Mouse (Mus musculus) left cerebral cortex, adult 9 months (tissue): ENCODE data around the gene Hmg20b.

Experiments
- DNase-seq, 2 experiments: peaks; one replicate each; pipeline ENCODE4 v3.0.0; 2022; ENCODE audit warnings: low spot score in 2 of 2

The Hmg20b gene

GRCm38 (mm10) chr10:81326858-81327257 lies 23.4 kb downstream of the Hmg20b start:
- no peak for DNase-seq

GRCm38 (mm10) chr10:81325781-81326180 lies 24.5 kb downstream of the Hmg20b start:
- no peak for DNase-seq

DNA sequence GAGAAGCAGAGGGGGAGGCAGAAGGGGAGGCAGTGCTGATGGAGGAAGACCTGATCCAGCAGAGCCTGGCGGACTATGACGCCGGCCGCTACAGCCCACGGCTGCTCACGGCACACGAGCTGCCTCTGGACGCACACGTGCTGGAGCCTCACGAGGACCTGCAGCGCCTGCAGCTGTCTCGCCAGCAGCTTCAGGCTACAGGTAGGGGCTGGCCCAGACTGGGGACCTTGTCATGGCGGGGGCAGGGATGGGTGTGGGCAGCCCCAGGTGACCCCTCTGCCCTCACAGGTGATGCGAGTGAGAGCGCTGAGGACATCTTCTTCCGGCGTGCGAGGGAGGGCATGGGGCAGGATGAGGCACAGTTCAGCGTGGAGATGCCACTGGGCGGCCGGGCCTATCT lies 25.1 kb downstream of the Hmg20b start:
- no peak for DNase-seq

GRCm38 (mm10) chr10:81323791-81324530 lies 26.3 kb downstream of the Hmg20b start:
- no peak for DNase-seq

GRCm38 (mm10) chr10:81323141-81323775 lies 27.0 kb downstream of the Hmg20b start:
- no peak for DNase-seq

DNA sequence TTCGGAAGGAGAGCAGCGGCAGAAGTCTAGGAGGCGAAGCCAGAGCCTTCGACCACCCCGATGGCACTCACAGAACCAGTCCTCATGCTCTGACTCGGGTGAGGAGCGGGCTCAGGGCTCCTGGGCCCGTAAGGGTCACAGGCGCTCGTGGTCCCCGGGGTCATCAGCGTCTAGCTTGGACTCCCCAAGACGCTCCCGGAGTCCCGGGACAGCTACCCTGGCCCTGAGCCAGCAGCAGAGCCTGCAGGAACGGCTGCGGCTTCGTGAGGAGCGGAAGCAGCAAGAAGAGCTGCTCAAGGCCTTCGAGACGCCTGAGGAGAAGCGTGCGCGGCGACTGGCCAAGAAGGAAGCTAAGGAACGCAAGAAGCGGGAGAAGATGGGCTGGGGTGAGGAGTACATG lies 27.8 kb downstream of the Hmg20b start:
- DNase-seq: no peak

GRCm38 (mm10) chr10:81321436-81321835 lies 28.8 kb downstream of the Hmg20b start:
- no peak for DNase-seq

DNA sequence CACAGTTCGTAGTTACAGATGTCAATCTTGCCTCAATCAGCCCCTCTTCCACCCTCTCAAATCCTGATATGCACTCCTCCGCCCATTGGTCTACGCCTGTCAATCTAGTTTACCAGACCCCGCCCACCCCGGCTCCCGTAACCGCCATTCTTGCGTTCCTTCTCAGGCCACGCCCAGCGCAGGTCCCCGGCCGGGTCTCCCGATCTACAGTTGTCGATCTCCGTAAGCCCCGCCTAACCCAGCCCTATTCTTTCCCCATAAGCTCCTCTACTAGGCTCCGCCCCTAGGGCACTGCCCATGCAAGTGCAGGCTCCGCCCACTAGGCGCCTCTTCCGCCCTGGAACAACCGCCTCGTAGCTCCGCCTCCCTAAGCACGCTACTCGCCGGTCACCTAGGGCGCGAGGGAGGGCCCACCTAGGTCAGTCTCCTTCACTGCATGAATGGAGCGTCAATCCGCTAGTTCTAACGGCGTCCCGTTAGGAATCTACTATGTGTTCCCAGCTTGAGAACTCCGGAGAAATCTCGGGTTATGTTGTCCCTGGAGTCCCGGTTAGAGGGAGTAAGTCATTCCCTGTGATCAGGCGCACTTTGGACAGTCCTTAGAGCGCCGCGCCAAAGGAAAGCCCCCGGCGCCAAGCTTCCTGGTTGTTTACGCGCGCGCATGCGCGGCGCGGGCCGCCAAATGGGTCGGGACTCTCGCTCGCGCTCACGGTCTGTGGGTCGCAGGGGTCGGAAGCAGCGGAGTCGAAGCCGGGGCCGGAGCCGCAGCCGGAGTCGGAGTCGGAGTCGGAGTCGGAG lies 29.5 kb downstream of the Hmg20b start, which contains the start of gene Cactin:
TSS of gene Cactin (plus strand) at position 554 of the 798 bp plus-strand sequence.
- peak; percentile 99 to 100 for DNase-seq

DNA sequence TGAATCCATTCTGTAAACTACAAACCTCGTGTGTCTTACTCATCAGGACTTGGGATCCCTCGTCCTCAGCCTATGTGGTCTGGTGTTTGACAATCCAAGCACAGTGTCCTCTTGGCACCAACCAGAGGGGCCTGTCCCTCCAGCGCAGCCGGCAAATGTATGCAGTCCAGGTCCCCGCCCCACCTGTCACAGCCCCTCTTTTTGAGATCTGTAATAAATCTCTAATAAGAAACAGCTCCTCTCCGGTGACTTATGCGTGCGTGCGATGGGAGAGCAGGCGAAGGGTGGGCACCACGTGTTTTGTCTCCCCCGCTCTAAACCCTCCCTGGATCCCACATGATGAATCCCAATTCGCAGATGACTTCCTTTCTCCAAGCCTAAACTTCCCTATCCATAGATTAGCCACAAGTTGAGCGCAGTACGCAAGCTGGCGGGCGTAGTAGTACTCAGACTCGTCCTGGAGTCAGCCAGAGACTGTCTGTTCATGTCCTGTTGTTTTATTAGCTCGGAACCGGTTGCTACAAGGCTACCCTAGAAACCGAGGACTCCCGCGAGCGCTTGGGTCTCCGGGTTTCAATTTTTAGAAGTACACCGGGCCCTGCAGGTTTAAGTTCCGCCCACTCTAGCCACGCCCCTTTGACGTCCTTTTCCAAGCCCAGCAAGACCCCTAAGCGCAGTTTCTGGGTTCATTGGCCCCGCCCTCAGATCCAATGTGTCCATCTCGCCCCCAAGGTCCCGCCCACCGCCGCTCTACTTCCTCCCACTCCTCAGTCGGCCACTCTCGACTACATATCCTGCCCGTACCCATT lies 30.3 kb downstream of the Hmg20b start:
- no peak for DNase-seq

DNA sequence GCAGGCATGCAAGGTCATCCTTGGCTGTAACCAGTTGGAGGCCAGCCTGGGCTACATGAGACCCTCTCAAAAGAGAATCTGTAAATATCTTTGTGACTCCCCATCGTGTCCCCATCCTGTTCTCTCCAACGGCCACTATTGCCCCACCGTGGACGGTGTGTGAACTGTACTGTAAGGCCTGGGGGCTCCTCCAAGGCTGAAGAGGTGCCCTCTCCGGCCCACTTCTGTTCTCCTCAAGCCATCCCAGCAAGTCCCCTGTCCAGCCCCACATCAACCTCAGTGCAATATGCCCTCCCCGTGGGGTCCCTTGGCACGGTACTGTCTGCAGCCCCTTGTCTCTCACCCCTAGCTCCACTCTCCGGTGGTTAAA lies 31.0 kb downstream of the Hmg20b start:
- no peak for DNase-seq

- no peak for DNase-seq
Observed at GRCm38 (mm10) chr10:81318589-81319329, 31.5 kb downstream of the Hmg20b start.

- DNase-seq: no peak
Observed at GRCm38 (mm10) chr10:81317273-81317672, 33.0 kb downstream of the Hmg20b start.

DNA sequence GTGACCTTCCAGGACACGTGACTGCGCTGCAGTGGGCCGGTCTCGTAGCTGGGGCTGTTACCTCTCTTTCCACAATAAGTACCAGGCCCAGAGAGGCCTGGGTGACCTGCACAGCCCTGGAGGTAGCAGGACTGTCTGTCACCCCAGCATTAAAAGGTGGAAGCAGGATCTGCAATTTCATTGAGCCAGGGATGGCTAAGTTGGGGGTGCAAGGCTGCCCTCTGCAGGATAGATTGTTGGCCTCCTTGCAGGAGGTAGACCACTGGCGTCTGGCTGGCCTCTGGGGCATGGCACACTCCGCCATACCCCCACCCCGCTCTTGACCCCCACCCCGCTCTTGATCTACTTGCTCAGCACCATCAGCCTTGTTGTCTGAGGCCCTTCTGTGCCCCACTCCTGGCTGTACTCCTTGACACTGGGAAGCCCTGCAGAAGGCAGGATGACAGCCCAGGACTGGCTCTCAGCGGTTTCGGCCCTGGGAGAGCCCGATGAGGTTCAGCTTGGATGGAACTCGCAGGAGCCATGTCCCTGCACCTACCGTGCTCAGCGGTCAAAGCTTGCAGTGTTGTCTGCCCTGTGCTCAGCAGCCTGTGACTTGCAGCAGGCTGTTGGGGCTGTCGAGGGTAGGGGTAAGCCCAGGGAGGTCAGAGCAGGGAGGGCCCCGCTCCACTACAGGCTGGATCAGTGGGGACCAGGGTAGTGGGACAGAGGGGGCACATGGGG lies 33.8 kb downstream of the Hmg20b start:
- no peak for DNase-seq

DNA sequence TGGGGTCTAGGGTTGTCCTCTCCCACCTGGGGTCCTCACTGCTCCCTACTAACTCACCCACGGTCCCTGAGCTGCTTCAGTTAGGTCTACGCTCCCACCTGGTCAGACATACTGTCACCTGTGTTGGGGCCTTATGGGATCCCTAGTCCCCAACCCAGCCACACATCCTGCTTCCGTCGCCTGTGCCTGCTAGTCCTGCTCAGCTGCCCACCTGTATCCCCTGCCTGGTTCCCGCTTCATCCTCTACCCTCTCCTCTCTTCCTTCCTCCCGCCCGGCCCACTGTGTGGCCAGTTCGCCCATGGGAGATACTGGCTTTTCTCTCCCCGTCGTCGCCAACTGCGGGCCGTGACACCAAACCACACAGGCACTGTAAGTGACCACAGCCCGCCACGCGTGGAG lies 34.7 kb downstream of the Hmg20b start:
- no peak for DNase-seq

DNA sequence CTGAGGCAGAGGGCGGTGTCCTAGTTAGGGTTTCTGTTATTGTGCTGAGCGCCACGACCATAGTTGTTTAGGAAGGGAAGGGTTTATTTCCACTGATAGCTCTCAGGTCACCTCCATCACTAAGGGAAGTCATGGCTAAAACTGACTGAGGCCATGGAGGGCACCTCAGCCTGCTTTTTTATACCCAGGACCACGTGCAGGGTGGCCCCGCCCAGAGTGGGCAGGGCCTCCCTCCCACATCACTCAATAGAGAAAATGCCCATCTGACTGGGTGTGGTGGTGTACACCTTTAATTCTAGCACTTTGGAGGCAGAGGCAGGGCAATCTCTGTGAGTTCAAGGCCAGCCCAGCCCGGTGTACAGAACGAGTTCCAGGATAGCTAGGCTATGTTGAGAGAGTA lies 36.1 kb downstream of the Hmg20b start:
- no peak for DNase-seq

GRCm38 (mm10) chr10:81313581-81313980 lies 36.7 kb downstream of the Hmg20b start:
- no peak for DNase-seq

DNA sequence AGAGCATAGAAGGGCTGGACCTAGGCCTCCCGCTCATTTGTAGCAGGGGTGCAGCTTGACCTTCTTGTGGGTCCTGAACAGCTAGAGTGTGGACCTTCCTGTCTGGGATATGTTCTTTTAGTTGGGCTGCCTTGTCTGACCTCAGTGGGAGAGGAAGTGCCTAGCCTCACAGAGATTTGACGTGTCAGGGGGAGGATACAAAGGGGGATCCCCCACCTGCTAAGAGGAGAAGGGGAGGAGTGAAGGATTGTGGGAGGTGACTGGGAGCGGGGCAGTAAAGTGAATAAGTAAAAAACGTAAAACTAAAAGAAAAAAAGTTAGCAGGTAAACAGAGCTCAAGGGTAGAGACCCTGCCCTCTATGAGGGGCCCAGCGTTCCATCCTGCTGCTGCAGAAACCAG lies 40.7 kb downstream of the Hmg20b start:
- no peak for DNase-seq

DNA sequence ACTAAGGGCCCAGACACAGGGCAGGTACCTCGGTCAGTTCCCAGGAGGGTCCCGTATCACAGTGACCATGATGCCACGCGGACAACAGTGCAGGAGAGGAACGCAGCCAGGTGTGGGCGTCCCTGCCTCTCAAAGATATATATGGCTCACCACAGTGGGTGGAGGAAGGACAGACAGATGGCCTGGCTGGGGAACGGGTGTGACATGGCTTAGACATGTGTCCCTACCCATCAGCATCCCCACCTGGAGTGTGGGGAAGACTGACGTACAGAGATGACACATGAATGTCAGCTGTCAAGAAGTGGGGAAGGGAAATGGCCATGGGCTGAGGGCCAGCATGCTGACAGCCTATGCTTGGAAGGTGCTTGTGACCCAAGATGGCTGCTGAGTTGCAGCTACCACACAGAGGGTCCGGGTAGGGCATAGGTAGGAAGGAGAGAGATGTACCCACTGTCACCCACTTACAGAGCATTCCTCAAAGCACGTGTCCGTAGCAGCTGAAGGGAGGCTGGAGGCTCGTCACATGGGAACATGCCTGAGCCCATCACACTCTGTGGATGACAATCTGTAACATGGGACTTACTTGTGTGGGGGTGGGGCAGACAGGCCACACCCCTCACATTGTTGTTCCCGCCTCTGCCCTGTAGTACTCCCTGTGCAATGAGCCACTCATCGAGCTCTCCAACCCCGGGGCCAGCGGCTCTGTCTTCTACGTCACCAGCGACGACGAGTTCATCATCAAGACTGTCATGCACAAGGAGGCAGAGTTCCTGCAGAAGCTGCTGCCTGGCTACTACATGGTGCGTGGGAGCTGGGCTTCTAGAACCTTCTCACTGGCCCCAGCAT lies 43.2 kb downstream of the Hmg20b start:
- peak in 1 of 2 experiments; percentile 73 for DNase-seq

DNA sequence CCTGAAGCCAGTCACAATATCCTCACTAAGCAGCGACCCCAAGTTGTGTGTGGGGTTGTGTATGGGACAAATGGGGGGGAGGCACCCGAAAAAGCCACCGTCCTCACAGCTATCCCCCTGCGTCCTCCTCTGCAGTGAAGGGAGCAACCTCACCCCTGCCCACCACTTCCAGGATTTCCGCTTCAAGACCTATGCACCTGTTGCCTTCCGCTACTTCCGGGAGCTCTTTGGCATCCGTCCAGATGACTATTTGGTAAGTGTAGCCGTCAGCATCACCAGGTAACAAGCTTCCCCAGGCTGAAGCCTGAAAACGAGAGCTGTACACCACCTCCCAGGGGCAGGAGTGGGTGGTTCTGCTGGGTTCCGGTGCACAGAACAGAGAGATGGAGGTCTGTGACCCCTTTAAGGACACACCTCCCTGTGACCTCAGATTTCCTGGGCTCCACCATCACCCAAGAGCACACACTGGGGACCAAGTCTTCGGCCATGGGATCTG lies 44.1 kb downstream of the Hmg20b start:
- DNase-seq: no peak
